Mouse (Mus musculus) midbrain, embryonic 12.5 days (tissue): ENCODE measurements around the gene Olfr1234. TPM values are rescaled to one million over a fixed set of nuclear protein-coding genes. Genes with fewer than 3 reads are reported as not detected.

Experiments
- ATAC-seq: fragments of 200-750 bp; cut with Nextera tagmentation; 2 replicates; pipeline ENCODE4 v1.8.0; 2017; ENCODE audit warnings: low read depth, moderate TSS enrichment, moderate library complexity; ENCODE audit not compliant: low FRiP score
- H3K27ac ChIP-seq: fragments of 300-500 bp; sonication (generic); replicated peaks from 2 replicates; pipeline ENCODE4 v1.5.1; 2016; ENCODE audit warnings: mild to moderate bottlenecking
- H3K27me3 ChIP-seq: fragments of 300-500 bp; sonication (generic); 2 replicates; pipeline ENCODE4 v1.6.1; 2016; ENCODE audit warnings: mild to moderate bottlenecking
- H3K36me3 ChIP-seq: fragments of 300-500 bp; sonication (generic); 2 replicates; pipeline ENCODE4 v1.6.1; 2016
- H3K4me1 ChIP-seq: fragments of 300-500 bp; sonication (generic); 2 replicates; pipeline ENCODE4 v1.6.1; 2016
- H3K4me2 ChIP-seq: fragments of 300-500 bp; sonication (generic); replicated peaks from 2 replicates; pipeline ENCODE4 v1.6.1; 2016; ENCODE audit warnings: mild to moderate bottlenecking, moderate library complexity
- H3K4me3 ChIP-seq: fragments of 300-500 bp; sonication (generic); 2 replicates; pipeline ENCODE4 v1.5.1; 2016; ENCODE audit warnings: mild to moderate bottlenecking
- H3K9ac ChIP-seq: fragments of 300-500 bp; sonication (generic); replicated peaks from 2 replicates; pipeline ENCODE4 v1.6.1; 2016; ENCODE audit warnings: mild to moderate bottlenecking, moderate library complexity
- H3K9me3 ChIP-seq: fragments of 300-500 bp; sonication (generic); 2 replicates; pipeline ENCODE4 v1.6.1; 2016; ENCODE audit warnings: mild to moderate bottlenecking
- WGBS: fragments of 180-500 bp; shearing (Covaris S2); methylation state at CpG from one replicate; pipeline ENCODE4 v1.1.7; 2016; 5-methylcytosine and 5-hydroxymethylcytosine counted together
- polyA plus RNA-seq: library from polyadenylated mRNA; unstranded; fragments of >200 nt; fragmentation: Nextera tagmentation; extraction: Ambion mirVana; gene quantifications from 2 replicates; pipeline ENCODE4 v1.2.1, GENCODE M21; 2016

Olfr1234 gene
- polyA plus RNA-seq: not detected in 2 replicates

DNA sequence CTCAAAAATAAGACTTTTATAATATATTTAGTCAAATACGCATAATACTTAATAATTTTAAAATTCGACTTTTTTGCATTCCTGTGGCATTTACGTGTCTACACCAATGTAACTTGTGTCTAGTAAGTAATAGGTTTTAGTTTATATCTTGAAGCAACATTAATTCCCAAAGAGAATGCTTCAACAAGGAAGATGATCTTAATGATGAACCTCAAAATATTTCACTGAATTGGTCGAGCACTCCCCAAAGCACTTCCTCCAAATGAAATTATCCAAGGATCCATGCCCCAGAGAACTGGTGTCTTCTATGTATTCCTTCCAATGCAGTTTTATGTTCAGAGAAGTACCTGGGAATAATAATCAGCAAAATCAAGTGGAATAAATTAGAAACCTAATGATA lies at the start of gene Olfr1234:
Gene Olfr1234 (minus strand): TSS at position 101 of the 400 bp plus-strand sequence.
- ATAC-seq: no peak

GRCm38 (mm10) chr2:89409576-89409975 lies 44.9 kb upstream of the Olfr1234 start, which contains the start of gene Olfr1238:
Olfr1238 (minus strand) TSS chr2:89409676.
- Histone ChIP-seq H3K4me3 (no peak within 1 kb of the TSS), H3K36me3 (no peaks in the 10 kb centered on the region), H3K4me1 (no peaks in the 10 kb centered on the region), H3K4me2 (no peak within 1 kb of the TSS), H3K27ac (no peak within 1 kb of the TSS), H3K27me3 (no peaks in the 10 kb centered on the region), H3K9me3 (no peaks in the 10 kb centered on the region), H3K9ac (no peak within 1 kb of the TSS)
- 91% methylated on average over 2 of the region's 2 CpGs for whole genome bisulfite sequencing
- ATAC-seq: no peak

More for the DNA sequence above, at the start of gene Olfr1234:
- Histone ChIP-seq H3K9ac (no peak within 1 kb of the TSS), H3K27ac (no peak within 1 kb of the TSS), H3K27me3 (no peaks in the 10 kb centered on the region), H3K4me1 (no peaks in the 10 kb centered on the region), H3K36me3 (no peaks in the 10 kb centered on the region), H3K9me3 (no peaks in the 10 kb centered on the region), H3K4me2 (no peak within 1 kb of the TSS), H3K4me3 (no peak within 1 kb of the TSS)
- 82% methylated on average over 4 of the region's 4 CpGs for WGBS

DNA sequence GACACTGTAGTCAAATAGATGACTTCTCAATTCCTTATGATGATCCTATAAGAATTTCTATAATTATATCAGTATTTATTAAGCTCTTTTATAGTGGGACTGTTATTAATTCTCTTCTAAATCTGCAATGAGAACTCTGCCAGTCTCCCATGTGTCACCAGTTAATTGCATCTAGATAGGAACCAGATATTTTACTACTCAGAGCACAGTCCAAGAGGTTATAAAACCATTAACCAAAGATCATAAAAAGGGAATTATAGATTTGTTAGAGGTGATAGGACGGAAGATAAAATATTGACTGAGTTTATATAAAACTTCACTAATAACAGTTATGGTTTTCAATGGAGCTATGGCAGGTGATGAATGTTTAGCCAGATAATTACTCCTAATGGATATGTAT lies 36.2 kb upstream of the Olfr1234 start:
- no peak for ATAC-seq
- Histone ChIP-seq H3K27ac (no peak overlapping the region), H3K4me1 (no peaks in the 10 kb centered on the region), H3K9ac (no peak overlapping the region), H3K27me3 (no peaks in the 10 kb centered on the region), H3K36me3 (no peaks in the 10 kb centered on the region), H3K4me3 (no peak overlapping the region), H3K9me3 (no peaks in the 10 kb centered on the region), H3K4me2 (no peak overlapping the region)
- WGBS: 90% methylated on average over 1 of the region's 1 CpGs

DNA sequence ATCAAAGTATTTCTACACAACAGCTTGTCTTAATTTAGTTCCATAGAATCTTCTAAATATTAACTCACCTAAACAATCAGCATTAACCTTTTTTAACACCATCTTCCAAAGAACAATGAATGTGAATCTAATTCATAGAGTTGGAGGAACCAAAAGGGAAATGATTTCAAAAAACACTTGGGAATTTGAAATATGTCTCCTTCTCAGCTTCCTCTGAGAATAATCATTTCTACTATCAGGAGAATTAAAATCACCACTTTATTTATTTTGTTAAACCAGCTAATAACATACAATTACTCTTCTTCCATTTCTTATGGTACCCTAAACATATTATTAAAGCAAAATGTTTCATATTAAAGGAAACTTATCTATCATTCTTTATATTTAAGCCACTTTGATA lies 22.4 kb downstream of the Olfr1234 start, which contains the start of gene Olfr1233:
Gene Olfr1233 (minus strand): TSS at position 101 of the 400 bp plus-strand sequence.
- no peak for ATAC-seq
- Histone ChIP-seq H3K9ac (no peak within 1 kb of the TSS), H3K4me3 (no peak within 1 kb of the TSS), H3K4me2 (no peak within 1 kb of the TSS), H3K9me3 (no peaks in the 10 kb centered on the region), H3K36me3 (no peaks in the 10 kb centered on the region), H3K27me3 (no peaks in the 10 kb centered on the region), H3K4me1 (no peaks in the 10 kb centered on the region), H3K27ac (no peak within 1 kb of the TSS)

DNA sequence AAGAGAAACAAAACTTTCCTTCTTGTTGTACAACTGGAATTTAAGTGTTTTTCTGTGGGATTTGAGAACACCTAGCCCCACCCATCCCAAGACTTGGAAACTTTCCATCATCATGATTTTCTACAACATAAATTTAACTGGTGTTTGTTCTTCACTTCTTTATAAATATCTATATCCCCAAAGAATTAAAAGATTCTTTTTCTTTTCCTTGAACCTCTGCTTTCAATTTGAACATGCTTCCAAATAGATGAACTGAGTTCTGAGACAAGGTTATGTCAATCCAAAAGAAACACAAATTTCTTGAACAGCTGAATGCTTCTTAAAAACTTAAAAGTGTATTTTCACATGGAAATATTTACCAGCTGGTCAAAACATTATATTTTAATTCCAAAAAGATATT lies 35.1 kb downstream of the Olfr1234 start, which contains the start of gene Olfr1232:
Gene Olfr1232 (minus strand): TSS at position 101 of the 400 bp plus-strand sequence.
- Histone ChIP-seq H3K4me2 (no peak within 1 kb of the TSS), H3K4me1 (no peaks in the 10 kb centered on the region), H3K9ac (no peak within 1 kb of the TSS), H3K27ac (no peak within 1 kb of the TSS), H3K36me3 (no peaks in the 10 kb centered on the region), H3K27me3 (no peaks in the 10 kb centered on the region), H3K4me3 (no peak within 1 kb of the TSS), H3K9me3 (no peaks in the 10 kb centered on the region)
- no peak for ATAC-seq

Other genes with a start within 250 kb of the Olfr1234 start
- not detected in 2 replicates for gene Olfr1221, start 247.6 kb downstream of the Olfr1234 start, polyA plus RNA-seq
- gene Olfr1222, start 231.8 kb downstream of the Olfr1234 start, polyA plus RNA-seq: not detected in 2 replicates
- not detected in 2 replicates for gene Olfr1223, start 213.3 kb downstream of the Olfr1234 start, polyA plus RNA-seq
- gene Olfr1224-ps1, start 200.8 kb downstream of the Olfr1234 start, polyA plus RNA-seq: not detected in 2 replicates
- not detected in 2 replicates for gene Olfr1225, start 190.2 kb downstream of the Olfr1234 start, polyA plus RNA-seq
- not detected in 2 replicates for gene Olfr1226, start 164.8 kb downstream of the Olfr1234 start, polyA plus RNA-seq
- not detected in 2 replicates for gene Olfr1228, start 110.8 kb downstream of the Olfr1234 start, polyA plus RNA-seq
- gene Olfr1229, start 76.9 kb downstream of the Olfr1234 start, polyA plus RNA-seq: not detected in 2 replicates
- gene Olfr1230, start 67.6 kb downstream of the Olfr1234 start, polyA plus RNA-seq: not detected in 2 replicates
- gene Olfr1231, start 57.8 kb downstream of the Olfr1234 start, polyA plus RNA-seq: not detected in 2 replicates
- not detected in 2 replicates for gene Olfr1232, start 35.2 kb downstream of the Olfr1234 start, polyA plus RNA-seq
- not detected in 2 replicates for gene Olfr1233, start 22.5 kb downstream of the Olfr1234 start, polyA plus RNA-seq
- gene Olfr1238, start 44.8 kb upstream of the Olfr1234 start, polyA plus RNA-seq: not detected in 2 replicates
- gene Olfr1239, start 55.5 kb upstream of the Olfr1234 start, polyA plus RNA-seq: not detected in 2 replicates
- gene Olfr1240, start 78.1 kb upstream of the Olfr1234 start, polyA plus RNA-seq: not detected in 2 replicates
- not detected in 2 replicates for gene Olfr1241, start 122.3 kb upstream of the Olfr1234 start, polyA plus RNA-seq
- not detected in 2 replicates for gene Olfr1242, start 133.5 kb upstream of the Olfr1234 start, polyA plus RNA-seq
- not detected in 2 replicates for gene Olfr1243, start 166.6 kb upstream of the Olfr1234 start, polyA plus RNA-seq
- not detected in 2 replicates for gene Olfr1245, start 213.6 kb upstream of the Olfr1234 start, polyA plus RNA-seq
- gene Olfr1246, start 228.3 kb upstream of the Olfr1234 start, polyA plus RNA-seq: not detected in 2 replicates
- gene Olfr1247, start 249.3 kb upstream of the Olfr1234 start, polyA plus RNA-seq: not detected in 2 replicates